Mouse (Mus musculus) bone marrow, adult 2 months (tissue): ENCODE results near the gene Susd4.

ENCODE experiments used
- CTCF ChIP-seq: fragments of 200-500 bp; IDR thresholded peaks from 2 replicates; pipeline ENCODE4 v1.5.1; 2011; ENCODE audit warnings: low read length, control low read depth; ENCODE audit not compliant: control insufficient read depth, insufficient read depth
- POLR2A ChIP-seq: fragments of 200-500 bp; IDR thresholded peaks from 2 replicates; pipeline ENCODE4 v1.6.1; 2011; ENCODE audit warnings: low read depth, mild to moderate bottlenecking, control low read depth, low read length, borderline replicate concordance; ENCODE audit not compliant: control insufficient read depth

GRCm38 (mm10) chr1:182749080-182749479, 14.6 kb upstream of the Susd4 start, which contains the start of gene Ccdc185:
- TF ChIP-seq POLR2A, result no peak
- TF ChIP-seq CTCF, result no peak
